Mouse (Mus musculus): Measurements from ENCODE around the gene Cdc42se2.

The Cdc42se2 gene

GRCm38 (mm10) chr11:54787488-54788474 is at the start of gene Cdc42se2:
TSS of gene Cdc42se2 (minus strand) at chr11:54787675.
- peak; percentile 97 for DNase-seq

GRCm38 (mm10) chr11:54836106-54836505 is 48.6 kb upstream of the Cdc42se2 start:
- no peak for DNase-seq

GRCm38 (mm10) chr11:54834596-54834995 is 47.1 kb upstream of the Cdc42se2 start:
- DNase-seq: peak; percentile 56

- DNase-seq: no peak
Measured at GRCm38 (mm10) chr11:54833833-54834232, 46.4 kb upstream of the Cdc42se2 start.

GRCm38 (mm10) chr11:54826819-54827218 is 39.3 kb upstream of the Cdc42se2 start:
- no peak for DNase-seq

GRCm38 (mm10) chr11:54825774-54826173 is 38.3 kb upstream of the Cdc42se2 start:
- DNase-seq: no peak

- no peak for DNase-seq
Measured at GRCm38 (mm10) chr11:54823467-54823866, 36.0 kb upstream of the Cdc42se2 start.

- DNase-seq: no peak
Measured at GRCm38 (mm10) chr11:54819489-54819888, 32.0 kb upstream of the Cdc42se2 start.

GRCm38 (mm10) chr11:54817449-54817848 is 30.0 kb upstream of the Cdc42se2 start:
- DNase-seq: no peak

GRCm38 (mm10) chr11:54815659-54816058 is 28.2 kb upstream of the Cdc42se2 start:
- no peak for DNase-seq

- no peak for DNase-seq
Measured at GRCm38 (mm10) chr11:54812812-54813516, 25.5 kb upstream of the Cdc42se2 start.

- no peak for DNase-seq
Measured at GRCm38 (mm10) chr11:54812314-54812713, 24.8 kb upstream of the Cdc42se2 start.

GRCm38 (mm10) chr11:54811054-54811453 is 23.6 kb upstream of the Cdc42se2 start:
- no peak for DNase-seq

- DNase-seq: no peak
Measured at GRCm38 (mm10) chr11:54809582-54809981, 22.1 kb upstream of the Cdc42se2 start.

- DNase-seq: no peak
Measured at GRCm38 (mm10) chr11:54808177-54808576, 20.7 kb upstream of the Cdc42se2 start.

GRCm38 (mm10) chr11:54807669-54808068 is 20.2 kb upstream of the Cdc42se2 start:
- DNase-seq: no peak

GRCm38 (mm10) chr11:54806891-54807290 is 19.4 kb upstream of the Cdc42se2 start:
- no peak for DNase-seq

GRCm38 (mm10) chr11:54805196-54805595 is 17.7 kb upstream of the Cdc42se2 start:
- DNase-seq: no peak

- no peak for DNase-seq
Measured at GRCm38 (mm10) chr11:54802621-54803020, 15.1 kb upstream of the Cdc42se2 start.

GRCm38 (mm10) chr11:54801791-54802558 is 14.5 kb upstream of the Cdc42se2 start:
- peak; percentile 61 for DNase-seq

- no peak for DNase-seq
Measured at GRCm38 (mm10) chr11:54796551-54796950, 9.1 kb upstream of the Cdc42se2 start.

GRCm38 (mm10) chr11:54794678-54795077 is 7.2 kb upstream of the Cdc42se2 start:
- no peak for DNase-seq

- DNase-seq: no peak
Measured at GRCm38 (mm10) chr11:54793173-54793572, 5.7 kb upstream of the Cdc42se2 start.
